Mouse (Mus musculus) megakaryocyte, embryonic 14.5 days (primary cell): ENCODE results near the gene Dut. TPM values are rescaled to one million over a fixed set of nuclear protein-coding genes. Genes with fewer than 3 reads are reported as not detected.
A peak's percentile ranks its signal among the peaks of the same experiment; 100 is the strongest.

Experiments
- H3K27me3 ChIP-seq: replicated peaks from 2 replicates; pipeline ENCODE3; 2012; ENCODE audit warnings: inconsistent platforms
- H3K36me3 ChIP-seq: replicated peaks from 2 replicates; pipeline ENCODE3; 2012; ENCODE audit warnings: low read length, inconsistent platforms, mixed read lengths
- H3K4me1 ChIP-seq: 2 replicates; pipeline ENCODE4 v1.6.1; 2012; ENCODE audit warnings: inconsistent platforms
- H3K4me3 ChIP-seq: replicated peaks from 2 replicates; pipeline ENCODE3; 2012; ENCODE audit warnings: moderate library complexity, mild to moderate bottlenecking, inconsistent platforms
- H3K9me3 ChIP-seq: 2 replicates; pipeline ENCODE4 v1.6.1; 2012; ENCODE audit warnings: inconsistent platforms
- FLI1 ChIP-seq: IDR thresholded peaks from 2 replicates; pipeline ENCODE4 v1.6.1; 2012; ENCODE audit warnings: low read length, inconsistent platforms, mixed read lengths
- GATA1 ChIP-seq: IDR thresholded peaks from 3 replicates; pipeline ENCODE4 v1.6.1; 2012; ENCODE audit warnings: mixed read lengths, low read length, inconsistent platforms, borderline replicate concordance
- polyA plus RNA-seq: library from polyadenylated mRNA; stranded (reverse); fragments of >175 nt; gene quantifications from 2 replicates; pipeline ENCODE4 v1.2.3, GENCODE M21; 2012; ENCODE audit warnings: low replicate concordance; ENCODE audit not compliant: insufficient read depth

Gene Dut
- polyA plus RNA-seq = 61.0 and 87.0 TPM in 2 replicates

- H3K27me3 ChIP-seq = no peaks in the 10 kb centered on the region
- TF ChIP-seq FLI1 = no peak
- TF ChIP-seq GATA1 = no peak
- no peaks in the 10 kb centered on the region for H3K9me3 ChIP-seq
- peak within 1 kb of the TSS; percentile 96 for H3K4me3 ChIP-seq
- peaks cover 31% of the 10 kb centered on the region for H3K36me3 ChIP-seq
- peaks cover 59% of the 10 kb centered on the region for H3K4me1 ChIP-seq
Measured at GRCm38 (mm10) chr2:125247108-125247961, at the start of gene Dut. Gene Dut (plus strand): TSS chr2:125247190.

DNA sequence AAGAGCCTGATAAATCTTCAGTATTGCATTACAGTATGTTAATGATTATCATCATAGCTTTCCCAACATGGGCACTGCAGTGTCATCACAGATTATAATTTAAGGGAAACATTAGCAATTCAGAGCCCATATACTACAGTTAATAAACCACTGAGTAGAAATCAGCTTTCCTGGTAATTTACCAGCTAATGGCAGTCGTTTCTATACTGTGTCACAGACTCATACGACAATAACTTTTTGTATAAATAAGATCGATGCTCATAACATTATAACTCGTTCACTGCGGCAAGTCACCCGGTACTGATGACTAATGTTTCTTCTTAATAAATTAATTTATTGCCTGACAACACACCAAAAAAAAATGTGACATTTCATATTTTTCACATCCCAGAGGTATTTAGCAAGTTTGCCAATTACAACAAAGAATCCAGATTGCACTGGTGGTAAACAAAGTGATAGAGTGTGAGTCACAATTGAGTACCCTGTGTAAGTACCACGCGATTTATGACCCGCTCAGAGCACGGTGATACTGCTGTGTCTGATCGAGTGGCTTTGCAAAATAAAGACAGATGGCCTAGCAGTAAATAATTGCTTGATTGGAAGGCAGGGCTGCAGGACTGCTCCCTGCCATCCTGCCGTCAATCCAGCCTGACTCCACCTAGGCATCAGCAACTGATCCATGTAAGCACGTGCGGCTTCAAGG is 37.9 kb upstream of the Dut start:
- H3K36me3 ChIP-seq = no peaks in the 10 kb centered on the region
- H3K4me3 ChIP-seq = no peak overlapping the region
- H3K4me1 ChIP-seq = no peaks in the 10 kb centered on the region
- H3K27me3 ChIP-seq = no peaks in the 10 kb centered on the region
- TF ChIP-seq GATA1 (no peak), FLI1 (no peak)
- 0 out of 2 replicates have a peak, but pooled peaks cover 6% of the 10 kb centered on the region for H3K9me3 ChIP-seq

DNA sequence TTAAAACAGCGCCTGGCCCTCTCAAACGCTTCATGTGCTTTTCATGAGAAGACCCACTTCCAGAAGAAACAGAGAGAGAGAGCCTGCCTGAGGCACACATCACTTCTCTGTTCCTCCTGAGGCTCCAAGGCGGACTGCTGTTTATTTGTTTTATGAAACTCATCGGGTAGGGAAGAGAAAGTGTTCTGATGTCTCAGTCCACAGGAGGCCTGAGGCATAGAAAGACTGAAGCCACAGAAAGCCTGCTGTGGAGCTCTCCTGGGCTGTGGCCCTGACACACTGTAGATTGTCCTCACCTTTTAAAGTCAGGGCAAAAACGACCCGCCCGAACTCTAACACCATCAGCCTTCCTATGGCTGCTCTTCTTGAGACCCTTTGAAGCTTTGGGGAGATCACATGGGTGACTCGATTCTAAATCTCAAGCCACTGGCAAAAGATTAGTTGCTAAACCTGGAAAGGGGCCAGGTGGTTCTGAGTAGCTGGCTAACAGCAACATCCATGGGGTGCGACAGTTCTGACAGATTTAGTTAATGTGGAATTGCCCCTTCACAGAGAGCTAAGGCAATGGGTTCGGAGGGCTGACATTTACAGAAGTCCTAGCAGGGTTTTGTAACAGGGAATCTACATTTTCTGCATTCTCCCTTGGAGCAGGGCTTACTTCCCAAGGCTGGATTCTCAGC is 35.0 kb upstream of the Dut start:
- Histone ChIP-seq H3K9me3 (0 out of 2 replicates have a peak, but pooled peaks cover 6% of the 10 kb centered on the region), H3K36me3 (no peaks in the 10 kb centered on the region), H3K4me3 (no peak overlapping the region), H3K4me1 (no peaks in the 10 kb centered on the region), H3K27me3 (no peaks in the 10 kb centered on the region)
- no peak for TF ChIP-seq FLI1
- no peak for TF ChIP-seq GATA1

DNA sequence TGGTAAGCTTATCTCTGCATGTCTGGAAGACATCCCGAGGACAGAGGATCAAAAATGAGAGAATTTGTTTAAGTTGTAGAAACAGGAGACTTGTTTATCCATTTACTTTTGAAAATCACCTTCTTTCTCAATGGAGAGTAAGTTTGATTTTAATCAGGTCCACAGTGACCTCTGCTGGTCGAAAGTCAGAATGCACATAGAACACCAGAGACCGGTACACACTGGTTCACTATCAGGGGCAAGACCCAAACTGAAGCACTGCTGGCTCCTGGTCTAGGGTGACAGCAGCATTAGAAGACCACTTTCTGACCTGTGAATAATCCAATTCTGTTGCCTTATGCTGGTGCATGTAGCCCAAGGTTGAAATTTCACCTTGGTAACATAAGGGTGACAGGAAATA is 32.4 kb upstream of the Dut start:
- Histone ChIP-seq H3K27me3 (no peaks in the 10 kb centered on the region), H3K9me3 (no peaks in the 10 kb centered on the region), H3K4me3 (no peak overlapping the region), H3K36me3 (no peaks in the 10 kb centered on the region), H3K4me1 (no peaks in the 10 kb centered on the region)
- TF ChIP-seq FLI1 = no peak
- no peak for TF ChIP-seq GATA1

DNA sequence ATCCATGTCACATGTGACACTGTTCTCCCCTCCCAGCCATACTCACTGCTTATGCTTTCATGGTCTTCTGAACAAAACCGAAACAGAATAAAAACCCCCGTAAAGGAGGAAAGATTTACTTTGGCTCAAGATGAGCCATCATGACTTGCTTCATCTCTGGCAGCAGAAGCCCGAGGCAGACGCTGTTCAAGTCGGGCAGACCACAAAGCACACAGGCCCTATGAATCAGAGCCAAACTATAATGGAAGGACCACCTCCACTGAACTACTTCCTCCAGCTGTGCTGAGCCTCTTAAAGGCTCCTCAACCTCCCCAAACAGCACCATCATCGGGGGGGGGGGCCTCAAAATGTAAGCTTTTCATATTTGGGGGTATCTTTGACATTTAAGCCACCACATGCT is 29.7 kb upstream of the Dut start:
- no peaks in the 10 kb centered on the region for H3K27me3 ChIP-seq
- no peaks in the 10 kb centered on the region for H3K36me3 ChIP-seq
- TF ChIP-seq GATA1 = no peak
- TF ChIP-seq FLI1 = no peak
- peaks cover 4% of the 10 kb centered on the region; the same call in 1 of the 2 replicates for H3K4me1 ChIP-seq
- H3K4me3 ChIP-seq = no peak overlapping the region
- no peaks in the 10 kb centered on the region for H3K9me3 ChIP-seq

GRCm38 (mm10) chr2:125218566-125218965 is 28.4 kb upstream of the Dut start:
- Histone ChIP-seq H3K4me1 (peaks cover 4% of the 10 kb centered on the region; the same call in 1 of the 2 replicates), H3K27me3 (peaks cover 2% of the 10 kb centered on the region), H3K4me3 (no peak overlapping the region), H3K9me3 (no peaks in the 10 kb centered on the region), H3K36me3 (no peaks in the 10 kb centered on the region)
- TF ChIP-seq FLI1 (no peak), GATA1 (no peak)

DNA sequence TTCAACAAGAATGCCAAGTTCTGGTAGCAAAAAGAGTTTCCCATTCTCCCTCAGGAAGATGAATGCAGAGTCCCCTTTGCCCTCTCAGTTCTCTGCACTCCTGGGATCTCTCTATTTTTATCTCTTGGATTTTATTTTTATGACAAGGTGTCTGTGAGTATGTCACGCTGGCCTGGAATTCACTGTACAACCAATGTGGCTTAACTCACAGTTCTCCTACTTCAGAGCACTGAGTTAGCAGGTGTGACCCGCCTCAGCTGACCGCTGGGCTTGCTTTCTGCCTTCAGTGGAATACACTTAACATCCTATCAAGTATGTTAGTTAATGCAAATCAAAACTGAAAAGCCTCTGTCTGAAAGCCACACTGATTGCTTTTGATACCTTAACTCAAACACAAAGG is 27.7 kb upstream of the Dut start:
- H3K4me3 ChIP-seq = no peak overlapping the region
- TF ChIP-seq GATA1 = no peak
- no peak for TF ChIP-seq FLI1

GRCm38 (mm10) chr2:125221673-125222072 is 25.3 kb upstream of the Dut start:
- peaks cover 4% of the 10 kb centered on the region; the same call in 1 of the 2 replicates for H3K4me1 ChIP-seq
- TF ChIP-seq GATA1 (no peak), FLI1 (no peak)

More for the DNA sequence above, 27.7 kb upstream of the Dut start:
- Histone ChIP-seq H3K36me3 (no peaks in the 10 kb centered on the region), H3K27me3 (peaks cover 2% of the 10 kb centered on the region), H3K9me3 (no peaks in the 10 kb centered on the region), H3K4me1 (peaks cover 4% of the 10 kb centered on the region; the same call in 1 of the 2 replicates)

More at GRCm38 (mm10) chr2:125221673-125222072, 25.3 kb upstream of the Dut start:
- no peaks in the 10 kb centered on the region for H3K36me3 ChIP-seq
- peaks cover 2% of the 10 kb centered on the region for H3K27me3 ChIP-seq
- no peaks in the 10 kb centered on the region for H3K9me3 ChIP-seq
- no peak overlapping the region for H3K4me3 ChIP-seq
